ENCODE assay signal across 10 mouse cellular contexts in genomic region chr17:71217111-71217685, GRCm38 (mm10).
"Had no signal": no experiment of that assay in that cellular context is flagged by ENCODE, and none has a peak within 500 bp of the region (broad histone marks: within the 10 kb centered on the region; RNA-seq: fewer than 3 reads in every experiment).

No protein-coding gene starts in this region.

- DNase-seq: left cerebral cortex, postnatal 4 days; liver, embryonic 13.5 days; lung, adult 18-20 months; right cerebral cortex, adult 18-20 months; right cerebral cortex, postnatal 25 days; thymus, postnatal 4 days had no signal

- H3K4me2 ChIP-seq: hindbrain, embryonic 15.5 days; limb, embryonic 13.5 days; midbrain, embryonic 15.5 days had no signal

- H3K27ac ChIP-seq: hindbrain, embryonic 15.5 days; limb, embryonic 13.5 days; midbrain, embryonic 15.5 days had no signal

- ATAC-seq: inflammation-experienced regulatory T-cells, adult 6 months; midbrain, embryonic 15.5 days had no signal

- H3K4me3 ChIP-seq: hindbrain, embryonic 15.5 days; limb, embryonic 13.5 days; liver, embryonic 13.5 days; midbrain, embryonic 15.5 days had no signal

- H3K4me1 ChIP-seq: hindbrain, embryonic 15.5 days; midbrain, embryonic 15.5 days had no signal

- H3K9me3 ChIP-seq: hindbrain, embryonic 15.5 days; liver, embryonic 13.5 days; midbrain, embryonic 15.5 days had no signal

- H3K27me3 ChIP-seq: hindbrain, embryonic 15.5 days; limb, embryonic 13.5 days; liver, embryonic 13.5 days; midbrain, embryonic 15.5 days had no signal

- H3K9ac ChIP-seq: hindbrain, embryonic 15.5 days; limb, embryonic 13.5 days; midbrain, embryonic 15.5 days had no signal
